Mouse (Mus musculus) C2C12 (cell line): Measurements from ENCODE around the gene Pde3b. TPM values are rescaled to one million over a fixed set of nuclear protein-coding genes. Genes with fewer than 3 reads are reported as not detected.
A peak's percentile ranks its signal among the peaks of the same experiment; 100 is the strongest.
"Not testable (repeated sequence)": the region's sequence is repeated elsewhere in the genome, so short reads cannot be mapped to it uniquely, and the experiment has no call there.

Experiments
- H3K27me3 ChIP-seq: one replicate; pipeline ENCODE4 v1.6.1; 2011; ENCODE audit not compliant: control insufficient read depth, insufficient read depth, insufficient read length
- H3K36me3 ChIP-seq: one replicate; pipeline ENCODE4 v1.6.1; 2011; ENCODE audit not compliant: control insufficient read depth, insufficient read depth
- H3K4me3 ChIP-seq: one replicate; pipeline ENCODE4 v1.5.1; 2011; ENCODE audit warnings: mild to moderate bottlenecking, control low read depth; ENCODE audit not compliant: poor library complexity, insufficient read depth, severe bottlenecking
- H3K79me2 ChIP-seq: one replicate; pipeline ENCODE4 v1.6.1; 2011; ENCODE audit not compliant: control insufficient read depth, insufficient read depth
- H3K79me3 ChIP-seq: one replicate; pipeline ENCODE4 v1.6.1; 2011; ENCODE audit warnings: low read depth, control low read depth
- H3ac ChIP-seq: one replicate; pipeline ENCODE3; 2011; ENCODE audit warnings: low read depth; ENCODE audit not compliant: control insufficient read depth, insufficient read length
- CEBPB ChIP-seq: IDR thresholded peaks from one replicate; pipeline ENCODE4 v1.6.1; 2011; ENCODE audit warnings: low read depth, mild to moderate bottlenecking, control low read depth, moderate library complexity
- CTCF ChIP-seq: IDR thresholded peaks from one replicate; pipeline ENCODE4 v1.5.1; 2011; ENCODE audit not compliant: control insufficient read depth, insufficient read depth, insufficient read length
- FOSL1 ChIP-seq: IDR thresholded peaks from one replicate; pipeline ENCODE4 v1.8.0; 2011; ENCODE audit warnings: mild to moderate bottlenecking, low read length; ENCODE audit not compliant: poor library complexity, insufficient read depth, severe bottlenecking
- MAX ChIP-seq: IDR thresholded peaks from one replicate; pipeline ENCODE4 v1.6.1; 2011; ENCODE audit warnings: mild to moderate bottlenecking, control low read depth
- MYOD1 ChIP-seq: IDR thresholded peaks from one replicate; pipeline ENCODE4 v1.6.1; 2011; ENCODE audit warnings: low read depth; ENCODE audit not compliant: control insufficient read depth, insufficient read length
- MYOG ChIP-seq: IDR thresholded peaks from one replicate; pipeline ENCODE4 v1.6.1; 2011; ENCODE audit not compliant: control insufficient read depth, insufficient read length; ENCODE audit errors: extremely low read depth
- USF1 ChIP-seq: IDR thresholded peaks from one replicate; pipeline ENCODE4 v1.6.1; 2011; ENCODE audit warnings: low read depth, mild to moderate bottlenecking, control low read depth, moderate library complexity
- long read RNA-seq, 2 experiments: library from polyadenylated mRNA; unstranded; transcript quantifications; one replicate each; pipeline ENCODE4 v2.0.0; 2019 to 2020
- polyA plus RNA-seq: library from polyadenylated mRNA; unstranded; fragments of >200 nt; fragmentation: generic; extraction: Trizol; gene quantifications from one replicate; pipeline ENCODE4 v1.2.1, GENCODE M21; 2012; ENCODE audit warnings: missing spikeins

Gene Pde3b
- polyA plus RNA-seq, result 2.1 TPM
- long read RNA-seq, experiment 1, partial matches to known transcripts, result 2 of 3 reads
- long read RNA-seq, experiment 1, other reads (novel, unspliced or antisense), result 1 of 3 reads
- long read RNA-seq, experiment 2, partial matches to known transcripts, result 8 of 15 reads
- long read RNA-seq, experiment 2, other reads (novel, unspliced or antisense), result 7 of 15 reads

DNA sequence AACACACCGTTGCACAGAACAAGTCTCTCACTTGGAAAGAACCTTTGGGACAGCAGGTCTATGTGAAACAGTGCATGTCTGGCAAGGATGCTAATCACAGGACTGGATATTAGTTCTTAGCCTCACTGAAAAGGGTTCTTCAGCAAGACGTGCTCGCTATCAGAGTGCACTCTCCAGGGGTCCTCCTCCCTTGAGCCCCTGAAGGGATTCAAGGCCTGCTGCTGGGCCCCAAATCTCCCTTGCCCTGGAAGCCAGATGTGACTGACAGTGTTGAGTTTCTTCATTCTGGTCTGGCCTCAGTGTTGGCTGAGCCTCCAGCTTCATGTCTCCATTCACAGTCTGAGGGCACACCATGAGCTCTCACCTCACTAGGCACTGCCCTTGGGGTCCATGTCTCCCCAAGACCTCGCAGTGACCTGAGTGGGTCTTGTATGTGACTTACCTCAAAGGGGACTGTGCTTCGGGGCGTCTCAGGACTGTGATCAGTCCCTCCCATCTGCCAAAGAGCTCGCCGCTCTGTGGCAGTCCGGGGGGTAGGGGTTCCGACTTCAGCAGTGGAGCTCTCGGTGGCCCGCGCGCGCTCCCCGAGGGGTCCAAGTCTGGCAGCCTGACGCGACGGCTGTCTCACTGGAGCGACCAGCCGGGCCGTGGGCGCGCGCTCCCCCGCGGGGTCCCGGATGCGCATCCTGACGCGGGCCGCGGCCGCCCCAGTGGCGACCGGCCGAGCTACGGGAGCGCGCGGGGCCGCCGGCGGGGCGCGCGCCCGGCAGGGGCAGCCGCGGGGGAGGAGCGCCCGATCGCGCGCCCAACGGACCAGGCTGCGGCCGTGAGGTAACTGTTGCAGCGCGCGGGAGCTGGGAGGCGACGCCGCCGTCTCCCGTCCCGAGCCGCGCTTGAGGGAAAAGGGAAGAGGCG lies at the start of gene Pde3b:
Pde3b (plus strand) TSS at position 861 of the 915 bp plus-strand sequence.
- H3K4me3 ChIP-seq, result peak within 1 kb of the TSS; percentile 34
- H3K79me3 ChIP-seq, result no peaks in the 10 kb centered on the region

DNA sequence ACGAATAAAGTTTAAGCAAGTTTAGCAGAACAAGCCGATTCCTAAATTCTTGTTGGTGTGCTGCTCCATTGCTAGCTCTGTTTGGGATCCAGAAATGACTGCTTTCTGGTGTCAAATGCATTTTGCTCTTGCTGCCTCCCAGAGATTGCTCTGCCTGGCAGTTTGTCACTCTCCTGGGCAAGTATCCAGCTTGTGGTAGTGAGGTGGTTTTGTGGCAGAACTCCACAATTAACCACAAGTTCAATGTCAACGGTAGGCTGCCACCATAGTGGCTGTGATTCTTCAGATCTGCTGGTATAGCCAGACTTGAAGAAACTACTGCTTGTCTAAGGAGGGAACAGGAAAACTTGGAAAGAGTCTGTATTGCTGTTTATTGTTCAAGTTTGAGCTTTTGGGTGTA lies 13.0 kb upstream of the Pde3b start:
- Histone ChIP-seq H3K79me2 (no peaks in the 10 kb centered on the region), H3K27me3 (no peaks in the 10 kb centered on the region), H3K4me3 (no peak overlapping the region), H3K79me3 (no peaks in the 10 kb centered on the region), H3ac (no peak overlapping the region), H3K36me3 (no peaks in the 10 kb centered on the region)
- no peak for TF ChIP-seq MYOG
- no peak for TF ChIP-seq CEBPB
- TF ChIP-seq USF1, result no peak
- no peak for TF ChIP-seq FOSL1
- no peak for TF ChIP-seq MAX
- TF ChIP-seq CTCF, result no peak
- no peak for TF ChIP-seq MYOD1

More for the DNA sequence above, at the start of gene Pde3b:
- peak within 1 kb of the TSS; percentile 81 for H3ac ChIP-seq
- TF ChIP-seq MYOD1, result no peak
- no peak for TF ChIP-seq FOSL1
- TF ChIP-seq CTCF, result no peak
- no peak for TF ChIP-seq MYOG
- TF ChIP-seq USF1, result no peak
- no peak for TF ChIP-seq CEBPB
- TF ChIP-seq MAX, result no peak
- no peaks in the 10 kb centered on the region for H3K27me3 ChIP-seq
- no peaks in the 10 kb centered on the region for H3K36me3 ChIP-seq
- no peaks in the 10 kb centered on the region for H3K79me2 ChIP-seq

DNA sequence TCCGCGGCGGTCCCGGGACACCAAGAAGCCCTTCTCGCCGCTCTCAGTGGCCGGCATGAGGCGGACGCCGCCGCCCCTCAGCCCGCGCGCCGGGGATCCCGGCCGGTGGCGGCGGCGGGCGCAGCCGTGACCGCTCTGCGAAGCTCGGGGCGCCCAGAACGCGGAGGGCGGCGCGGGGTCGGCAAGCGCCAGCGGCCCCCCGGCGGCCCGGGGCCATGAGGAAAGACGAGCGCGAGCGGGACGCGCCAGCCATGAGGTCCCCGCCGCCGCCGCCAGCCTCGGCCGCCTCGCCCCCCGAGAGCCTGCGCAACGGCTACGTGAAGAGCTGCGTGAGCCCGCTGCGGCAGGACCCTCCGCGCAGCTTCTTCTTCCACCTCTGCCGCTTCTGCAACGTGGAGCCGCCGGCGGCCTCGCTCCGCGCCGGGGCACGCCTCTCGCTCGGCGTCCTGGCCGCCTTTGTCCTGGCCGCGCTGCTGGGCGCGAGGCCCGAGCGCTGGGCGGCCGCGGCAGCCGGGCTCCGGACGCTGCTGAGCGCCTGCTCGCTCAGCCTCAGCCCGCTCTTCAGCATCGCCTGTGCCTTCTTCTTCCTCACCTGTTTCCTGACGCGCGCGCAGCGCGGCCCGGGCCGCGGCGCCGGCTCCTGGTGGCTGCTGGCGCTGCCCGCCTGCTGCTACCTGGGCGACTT lies 397 bp downstream of the Pde3b start:
- H3K36me3 ChIP-seq, result no peaks in the 10 kb centered on the region
- H3ac ChIP-seq, result peak overlapping the region; percentile 81
- TF ChIP-seq MYOG (no peak), CEBPB (no peak), MYOD1 (no peak), USF1 (no peak), MAX (no peak), CTCF (no peak), FOSL1 (no peak)
- H3K79me3 ChIP-seq, result no peaks in the 10 kb centered on the region
- H3K79me2 ChIP-seq, result no peaks in the 10 kb centered on the region
- peak overlapping the region; percentile 34 for H3K4me3 ChIP-seq
- H3K27me3 ChIP-seq, result no peaks in the 10 kb centered on the region

DNA sequence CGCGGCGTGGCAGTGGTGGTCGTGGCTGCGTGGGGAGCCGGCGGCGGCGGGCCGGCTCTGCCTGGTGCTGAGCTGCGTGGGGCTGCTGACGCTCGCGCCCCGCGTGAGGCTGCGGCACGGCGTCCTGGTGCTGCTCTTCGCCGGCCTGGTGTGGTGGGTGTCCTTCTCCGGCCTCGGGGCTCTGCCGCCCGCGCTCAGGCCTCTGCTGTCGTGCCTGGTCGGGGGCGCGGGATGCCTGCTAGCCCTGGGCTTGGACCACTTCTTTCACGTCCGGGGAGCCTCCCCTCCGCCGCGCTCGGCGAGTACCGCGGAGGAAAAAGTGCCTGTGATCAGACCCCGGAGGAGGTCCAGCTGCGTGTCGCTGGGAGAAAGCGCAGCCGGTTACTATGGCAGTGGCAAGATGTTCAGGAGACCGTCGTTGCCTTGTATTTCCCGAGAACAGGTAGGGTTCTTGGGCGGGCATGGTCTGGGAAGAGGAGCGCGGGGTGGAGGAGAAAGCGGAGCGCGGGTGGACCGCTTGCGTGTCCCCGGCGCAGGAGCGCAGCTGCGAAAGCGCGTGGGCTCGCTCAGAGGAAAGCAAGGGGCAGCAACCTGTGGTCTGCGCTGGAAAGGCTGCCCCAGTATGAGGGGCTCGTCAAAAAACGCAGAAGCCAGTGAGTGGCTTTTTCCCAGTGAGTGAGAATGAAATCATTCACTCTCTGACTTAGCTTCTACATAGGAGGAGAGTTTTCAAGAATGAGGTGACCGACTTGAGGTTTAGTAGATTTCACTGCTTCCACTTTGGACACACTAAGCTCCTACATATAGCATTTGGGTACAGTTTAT lies 1.2 kb downstream of the Pde3b start:
- Histone ChIP-seq H3ac (peak overlapping the region; percentile 81), H3K4me3 (peak overlapping the region; percentile 34), H3K27me3 (no peaks in the 10 kb centered on the region), H3K36me3 (no peaks in the 10 kb centered on the region), H3K79me3 (no peaks in the 10 kb centered on the region), H3K79me2 (no peaks in the 10 kb centered on the region)
- no peak for TF ChIP-seq USF1
- TF ChIP-seq CTCF, result no peak
- no peak for TF ChIP-seq FOSL1
- no peak for TF ChIP-seq MAX
- TF ChIP-seq MYOD1, result no peak
- TF ChIP-seq MYOG, result no peak
- TF ChIP-seq CEBPB, result no peak

DNA sequence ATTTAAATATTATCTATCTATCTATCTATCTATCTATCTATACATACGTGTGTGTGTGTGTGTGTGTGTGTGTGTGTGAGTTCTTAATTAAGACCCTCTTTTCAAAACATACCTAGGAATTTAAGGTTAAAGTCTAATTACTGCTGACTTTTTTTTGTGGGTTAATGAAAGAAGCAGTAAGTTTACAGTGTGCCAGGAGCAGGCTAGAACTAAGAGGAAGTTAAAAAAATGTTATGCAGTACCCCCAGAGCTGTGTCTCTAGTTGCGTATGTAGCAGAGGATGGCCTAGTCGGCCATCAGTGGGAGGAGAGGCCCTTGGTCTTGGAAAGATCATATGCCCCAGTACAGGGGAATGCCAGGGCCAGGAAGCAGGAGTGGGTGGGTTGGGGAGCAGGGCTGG lies 4.2 kb downstream of the Pde3b start:
- H3K4me3 ChIP-seq, H3K27me3 ChIP-seq, H3K79me2 ChIP-seq, H3K36me3 ChIP-seq, H3ac ChIP-seq, H3K79me3 ChIP-seq: not testable (repeated sequence)
